Mouse (Mus musculus) bone marrow, adult 2 months (tissue): Measurements from ENCODE around the gene Pcdh15. TPM values are rescaled to one million over a fixed set of nuclear protein-coding genes. Genes with fewer than 3 reads are reported as not detected.

Source experiments
- H3K27ac ChIP-seq: fragments of 200-500 bp; 2 replicates; pipeline ENCODE4 v1.5.1; 2012; ENCODE audit warnings: low read depth, mild to moderate bottlenecking, control low read depth, inconsistent platforms, low read length; ENCODE audit not compliant: control insufficient read depth, poor library complexity, insufficient read depth
- H3K4me1 ChIP-seq: fragments of 200-500 bp; 2 replicates; pipeline ENCODE4 v1.6.1; 2011; ENCODE audit warnings: low read length; ENCODE audit not compliant: control insufficient read depth, insufficient read depth
- H3K4me3 ChIP-seq: fragments of 200-500 bp; replicated peaks from 2 replicates; pipeline ENCODE3; 2011; ENCODE audit warnings: mild to moderate bottlenecking, low read depth, low read length, control low read depth; ENCODE audit not compliant: control insufficient read depth
- CTCF ChIP-seq: fragments of 200-500 bp; IDR thresholded peaks from 2 replicates; pipeline ENCODE4 v1.5.1; 2011; ENCODE audit warnings: low read length, control low read depth; ENCODE audit not compliant: control insufficient read depth, insufficient read depth
- POLR2A ChIP-seq: fragments of 200-500 bp; IDR thresholded peaks from 2 replicates; pipeline ENCODE4 v1.6.1; 2011; ENCODE audit warnings: low read depth, mild to moderate bottlenecking, control low read depth, low read length, borderline replicate concordance; ENCODE audit not compliant: control insufficient read depth
- WGBS: fragments of 180-500 bp; shearing (Covaris S2); methylation state at CpG from one replicate; pipeline ENCODE4 v1.1.7; 2018; 5-methylcytosine and 5-hydroxymethylcytosine counted together
- polyA plus RNA-seq: library from polyadenylated mRNA; stranded (reverse); fragments of >200 nt; gene quantifications from 2 replicates; pipeline ENCODE4 v1.2.4, GENCODE M21; 2011; ENCODE audit warnings: low replicate concordance; ENCODE audit not compliant: missing spikeins, insufficient read depth, insufficient read length

Gene Pcdh15
- polyA plus RNA-seq, 1 experiment, result 0.47 TPM

DNA sequence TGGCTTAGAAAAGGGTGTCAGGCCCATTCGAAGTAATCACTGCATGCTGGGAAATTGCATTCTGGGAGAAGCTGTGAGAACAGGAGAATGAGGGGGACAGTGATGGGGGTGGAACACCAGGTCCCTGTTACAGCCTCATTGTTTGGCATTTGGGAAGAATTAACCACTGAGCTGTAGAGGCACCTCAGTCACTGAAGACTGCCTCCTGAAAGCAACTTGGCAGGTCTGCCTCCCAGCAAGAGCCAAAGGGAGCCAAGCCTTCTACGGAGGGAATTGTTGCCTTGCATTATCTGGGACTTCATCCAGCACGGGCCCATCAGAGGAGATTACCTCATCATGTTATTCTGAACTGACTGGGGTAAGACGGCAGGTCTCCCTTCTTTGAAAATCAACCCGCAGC, 197.3 kb downstream of the Pcdh15 start:
- H3K4me3 ChIP-seq, result no peak overlapping the region
- TF ChIP-seq CTCF, result no peak
- no peak for TF ChIP-seq POLR2A
- 56% methylated on average over 5 of the region's 5 CpGs for WGBS
- H3K4me1 ChIP-seq, result no peaks in the 10 kb centered on the region
- H3K27ac ChIP-seq, result no peak overlapping the region

DNA sequence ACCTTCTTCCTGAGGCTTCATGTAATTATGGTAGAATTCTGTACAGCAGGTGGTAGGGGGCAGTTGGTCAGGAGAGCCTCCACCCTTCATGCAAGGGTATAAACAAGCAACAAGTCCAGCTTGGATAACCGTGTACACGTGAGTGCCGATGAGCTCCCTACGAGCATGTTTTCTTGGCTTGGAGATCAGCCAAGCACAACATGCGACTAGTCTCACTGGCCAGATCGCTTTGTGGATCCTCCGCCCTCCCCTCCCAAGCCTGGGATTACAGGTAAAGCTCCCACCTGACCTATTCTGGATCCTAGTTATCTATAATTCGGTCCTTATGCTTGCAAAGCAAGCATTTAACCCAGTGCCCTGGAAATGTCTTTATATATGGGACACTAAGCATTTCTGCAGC, 202.8 kb downstream of the Pcdh15 start:
- 77% methylated on average over 8 of the region's 8 CpGs for WGBS
- TF ChIP-seq CTCF (no peak), POLR2A (no peak)
- no peak overlapping the region for H3K4me3 ChIP-seq
- no peaks in the 10 kb centered on the region for H3K4me1 ChIP-seq
- no peak overlapping the region for H3K27ac ChIP-seq

DNA sequence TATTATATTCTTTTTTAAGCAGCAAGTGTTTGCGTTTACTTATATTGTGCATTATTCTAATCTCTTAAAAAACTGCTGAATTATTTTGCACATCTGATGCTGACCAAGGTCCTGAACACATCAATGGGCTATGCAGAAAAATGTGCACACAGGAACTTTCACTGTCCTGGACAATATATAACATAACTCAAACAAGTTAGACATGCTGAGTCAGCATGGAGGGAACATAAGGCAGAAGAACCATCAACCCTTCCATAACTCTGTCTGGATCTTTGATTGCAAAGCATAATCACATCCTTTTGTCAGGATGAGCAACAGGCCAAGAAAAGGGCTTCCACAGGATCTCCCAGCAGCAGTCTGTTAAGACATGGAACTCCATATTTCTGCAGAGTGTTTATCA, 207.5 kb downstream of the Pcdh15 start:
- Histone ChIP-seq H3K27ac (no peak overlapping the region), H3K4me1 (no peaks in the 10 kb centered on the region), H3K4me3 (no peak overlapping the region)
- TF ChIP-seq CTCF (no peak), POLR2A (no peak)
- 84% methylated on average over 1 of the region's 1 CpGs for WGBS

DNA sequence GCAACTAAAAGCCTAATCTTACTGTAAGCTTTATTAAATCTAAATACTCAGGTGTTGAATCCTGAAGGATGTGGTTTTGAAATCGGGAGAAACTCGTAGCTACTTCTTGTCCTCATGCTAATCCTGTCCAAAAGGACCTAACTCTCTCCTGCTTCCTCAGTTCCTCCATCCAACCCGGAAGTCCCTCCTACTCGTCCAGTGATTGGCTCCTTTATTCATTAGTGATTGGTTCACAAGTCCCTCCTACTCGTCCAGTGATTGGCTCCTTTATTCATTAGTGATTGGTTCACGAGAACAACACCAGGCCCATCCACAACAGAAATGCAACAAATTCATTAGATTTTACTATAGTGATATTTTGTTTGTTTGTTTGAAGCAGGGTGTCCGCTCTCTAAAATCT, 227.7 kb downstream of the Pcdh15 start:
- Histone ChIP-seq H3K4me3 (no peak overlapping the region), H3K27ac (no peak overlapping the region), H3K4me1 (no peaks in the 10 kb centered on the region)
- TF ChIP-seq POLR2A, result no peak
- no peak for TF ChIP-seq CTCF
- 77% methylated on average over 7 of the region's 7 CpGs for WGBS

DNA sequence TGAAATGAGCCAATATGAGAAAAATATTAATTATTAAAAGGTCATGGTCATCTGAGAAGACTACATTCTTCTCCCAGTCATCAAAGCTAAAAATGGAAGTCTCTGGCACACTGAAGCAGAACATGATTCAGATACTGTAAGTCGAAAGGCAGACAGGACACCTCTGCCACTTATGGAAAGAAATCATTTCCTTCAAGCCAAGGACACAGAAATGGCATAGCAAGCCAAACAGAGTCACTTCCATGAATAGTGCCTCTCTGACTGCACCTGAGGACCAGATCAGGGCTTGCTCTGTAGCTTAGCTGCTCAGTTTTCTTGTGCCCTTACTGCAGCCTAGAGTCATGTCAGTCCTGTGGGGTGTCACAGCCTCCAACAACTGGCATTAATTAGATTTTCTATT, 234.3 kb downstream of the Pcdh15 start:
- H3K4me1 ChIP-seq, result no peaks in the 10 kb centered on the region
- H3K4me3 ChIP-seq, result no peak overlapping the region
- no peak overlapping the region for H3K27ac ChIP-seq
- WGBS, result 39% methylated on average over 1 of the region's 1 CpGs
- TF ChIP-seq POLR2A, result no peak
- TF ChIP-seq CTCF, result no peak

DNA sequence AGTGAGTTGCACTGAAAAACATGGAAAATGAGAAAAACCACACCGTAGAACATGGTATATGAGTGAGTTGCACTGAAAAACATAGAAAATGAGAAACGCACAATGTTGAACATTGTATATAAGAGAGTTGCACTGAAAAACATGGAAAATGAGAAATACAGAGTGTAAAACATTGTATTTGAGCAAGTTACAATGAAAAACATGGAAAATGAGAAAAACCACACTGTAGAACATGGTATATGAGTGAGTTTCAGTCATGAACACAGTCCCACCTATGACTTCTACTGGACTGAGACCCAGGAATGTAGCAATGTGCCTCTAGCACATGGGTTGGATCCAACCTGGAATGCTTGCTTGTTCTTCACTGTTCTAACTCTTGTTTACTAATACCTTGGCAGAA, 279.9 kb downstream of the Pcdh15 start:
- Histone ChIP-seq H3K4me1 (no peaks in the 10 kb centered on the region), H3K27ac (no peak overlapping the region), H3K4me3 (no peak overlapping the region)
- no peak for TF ChIP-seq CTCF
- TF ChIP-seq POLR2A, result no peak
- 67% methylated on average over 2 of the region's 2 CpGs for WGBS

DNA sequence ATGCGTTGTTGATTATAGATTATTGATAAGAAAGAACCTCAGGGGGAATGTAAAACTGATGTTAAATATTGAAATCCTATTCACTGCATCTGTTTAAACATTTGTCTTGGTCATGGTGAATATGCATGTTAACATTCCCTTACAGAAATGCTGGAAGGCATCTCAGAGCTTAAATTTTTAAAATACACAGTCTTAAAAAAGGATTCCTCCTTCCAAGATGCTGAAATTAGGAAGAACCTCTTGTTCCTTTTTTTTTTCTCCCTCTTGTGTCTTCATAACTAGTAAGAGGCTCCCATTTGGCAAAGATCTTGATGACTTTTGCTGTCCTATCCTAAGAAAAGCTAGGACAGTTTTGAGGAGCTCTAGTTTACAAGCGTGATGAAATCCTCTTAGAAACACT, 284.9 kb downstream of the Pcdh15 start:
- TF ChIP-seq CTCF (no peak), POLR2A (no peak)
- Histone ChIP-seq H3K27ac (no peak overlapping the region), H3K4me1 (no peaks in the 10 kb centered on the region), H3K4me3 (no peak overlapping the region)
- 77% methylated on average over 2 of the region's 2 CpGs for WGBS

DNA sequence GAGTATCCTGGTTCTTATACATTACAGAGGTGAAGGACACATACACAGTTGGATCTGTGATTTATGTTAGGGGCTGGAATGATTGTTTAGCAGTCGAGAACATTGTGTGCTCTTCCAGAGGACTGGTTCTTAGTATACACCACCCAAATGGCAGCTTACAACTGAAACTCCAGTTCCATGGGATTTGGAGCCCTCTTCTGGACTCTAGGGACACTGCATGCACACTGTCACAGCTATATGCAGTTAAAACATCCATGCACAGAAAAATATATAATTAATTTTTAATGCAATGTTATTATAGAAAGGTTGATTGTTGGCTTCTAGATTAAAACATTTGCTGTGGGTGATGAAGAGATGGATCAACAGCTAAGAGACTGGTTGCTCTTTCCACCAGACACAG, 301.3 kb downstream of the Pcdh15 start:
- H3K4me3 ChIP-seq, result no peak overlapping the region
- H3K4me1 ChIP-seq, result no peaks in the 10 kb centered on the region
- no peak overlapping the region for H3K27ac ChIP-seq
- 65% methylated on average over 1 of the region's 1 CpGs for WGBS
- TF ChIP-seq CTCF (no peak), POLR2A (no peak)

DNA sequence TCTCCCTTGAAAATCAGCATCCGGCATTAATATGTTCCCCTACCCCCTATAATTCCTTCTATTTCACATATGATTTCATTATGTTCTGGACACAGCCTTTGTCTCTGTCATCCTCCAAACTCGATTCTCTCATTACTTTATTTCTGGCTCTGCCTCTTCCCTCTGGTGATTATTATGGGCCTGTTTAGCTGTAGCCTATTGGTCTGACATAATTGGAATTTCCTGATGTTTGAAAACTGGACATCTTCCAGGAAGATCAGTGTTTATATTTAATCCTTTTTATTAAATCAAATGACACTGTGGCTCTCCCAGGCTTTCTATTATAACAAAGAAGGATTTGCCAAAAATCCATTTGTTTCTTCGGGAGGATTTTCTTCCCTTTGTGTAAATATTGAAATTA, 326.3 kb downstream of the Pcdh15 start:
- Histone ChIP-seq H3K4me1 (no peaks in the 10 kb centered on the region), H3K27ac (no peak overlapping the region), H3K4me3 (no peak overlapping the region)
- WGBS, result 63% methylated on average over 3 of the region's 3 CpGs
- no peak for TF ChIP-seq POLR2A
- no peak for TF ChIP-seq CTCF

DNA sequence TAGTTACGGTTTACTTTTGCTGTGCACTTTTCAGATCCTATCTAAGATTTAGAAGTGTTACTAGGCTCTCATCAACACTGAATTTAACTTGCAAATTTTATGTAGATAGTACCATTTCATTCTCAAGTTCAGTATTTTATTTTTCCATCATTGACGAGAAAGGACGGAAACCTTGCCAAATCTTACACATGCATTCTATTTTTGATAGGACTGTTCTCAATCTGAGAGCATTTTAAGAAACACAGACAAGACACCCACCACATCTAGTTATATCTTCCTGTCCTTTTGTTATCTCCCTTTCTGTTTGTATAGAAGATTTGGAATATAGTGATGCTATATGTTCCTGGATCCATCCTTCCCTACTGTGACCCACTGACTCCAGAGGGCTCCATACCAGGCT, 332.2 kb downstream of the Pcdh15 start:
- Histone ChIP-seq H3K27ac (no peak overlapping the region), H3K4me3 (no peak overlapping the region), H3K4me1 (no peaks in the 10 kb centered on the region)
- TF ChIP-seq CTCF (no peak), POLR2A (no peak)
- WGBS, result 78% methylated on average over 3 of the region's 3 CpGs
